Mouse (Mus musculus): ENCODE measurements around the gene 1700017B05Rik.
"Not testable (repeated sequence)": the region's sequence is repeated elsewhere in the genome, so short reads cannot be mapped to it uniquely, and the experiment has no call there.

GRCm38 (mm10) chr9:57226628-57227122 is 35.7 kb downstream of the 1700017B05Rik start:
- TF ChIP-seq EP300, CTCF (IDR thresholded peaks at IDR 0.05; ENCODE audit: low read depth): not testable (repeated sequence)

All from liver, embryonic 14.5 days (tissue).